Mouse (Mus musculus) midbrain, embryonic 15.5 days (tissue): ENCODE measurements at regions not wholly inside any gene's neighbourhood (a gene's known extent, or its start where the extent isn't known, plus 50 kb on each side); places are given as distances from the start of the nearest gene placed in this dataset.

Experiments used
- ATAC-seq: fragments of 200-750 bp; cut with Nextera tagmentation; replicated peaks from 2 replicates; pipeline ENCODE4 v1.8.0; 2017; ENCODE audit warnings: moderate TSS enrichment
- H3K27ac ChIP-seq: fragments of 300-500 bp; sonication (generic); 2 replicates; pipeline ENCODE4 v1.5.1; 2015; ENCODE audit warnings: mild to moderate bottlenecking, inconsistent platforms
- H3K27me3 ChIP-seq: fragments of 300-500 bp; sonication (generic); replicated peaks from 2 replicates; pipeline ENCODE4 v1.6.1; 2015; ENCODE audit warnings: inconsistent platforms
- H3K36me3 ChIP-seq: fragments of 300-500 bp; sonication (generic); replicated peaks from 2 replicates; pipeline ENCODE4 v1.6.1; 2015; ENCODE audit warnings: inconsistent platforms
- H3K4me1 ChIP-seq: fragments of 300-500 bp; sonication (generic); 2 replicates; pipeline ENCODE4 v1.6.1; 2015; ENCODE audit warnings: inconsistent platforms
- H3K4me2 ChIP-seq: fragments of 300-500 bp; sonication (generic); 2 replicates; pipeline ENCODE4 v1.6.1; 2015; ENCODE audit warnings: inconsistent platforms, mild to moderate bottlenecking, moderate library complexity
- H3K4me3 ChIP-seq: fragments of 300-500 bp; sonication (generic); 2 replicates; pipeline ENCODE4 v1.5.1; 2015; ENCODE audit warnings: mild to moderate bottlenecking, inconsistent platforms
- H3K9ac ChIP-seq: fragments of 300-500 bp; sonication (generic); 2 replicates; pipeline ENCODE4 v1.6.1; 2015; ENCODE audit warnings: mild to moderate bottlenecking, inconsistent platforms
- H3K9me3 ChIP-seq: fragments of 300-500 bp; sonication (generic); 2 replicates; pipeline ENCODE4 v1.6.1; 2016; ENCODE audit warnings: inconsistent platforms
- WGBS: fragments of 180-500 bp; shearing (Covaris S2); methylation state at CpG from one replicate; pipeline ENCODE4 v1.1.7; 2015; ENCODE audit warnings: mixed read lengths; 5-methylcytosine and 5-hydroxymethylcytosine counted together

GRCm38 (mm10) chr11:41533009-41533408, 467.6 kb downstream of the Gabrg2 start:
- whole genome bisulfite sequencing: 38% methylated on average over 2 of the region's 2 CpGs
- no peak for ATAC-seq

DNA sequence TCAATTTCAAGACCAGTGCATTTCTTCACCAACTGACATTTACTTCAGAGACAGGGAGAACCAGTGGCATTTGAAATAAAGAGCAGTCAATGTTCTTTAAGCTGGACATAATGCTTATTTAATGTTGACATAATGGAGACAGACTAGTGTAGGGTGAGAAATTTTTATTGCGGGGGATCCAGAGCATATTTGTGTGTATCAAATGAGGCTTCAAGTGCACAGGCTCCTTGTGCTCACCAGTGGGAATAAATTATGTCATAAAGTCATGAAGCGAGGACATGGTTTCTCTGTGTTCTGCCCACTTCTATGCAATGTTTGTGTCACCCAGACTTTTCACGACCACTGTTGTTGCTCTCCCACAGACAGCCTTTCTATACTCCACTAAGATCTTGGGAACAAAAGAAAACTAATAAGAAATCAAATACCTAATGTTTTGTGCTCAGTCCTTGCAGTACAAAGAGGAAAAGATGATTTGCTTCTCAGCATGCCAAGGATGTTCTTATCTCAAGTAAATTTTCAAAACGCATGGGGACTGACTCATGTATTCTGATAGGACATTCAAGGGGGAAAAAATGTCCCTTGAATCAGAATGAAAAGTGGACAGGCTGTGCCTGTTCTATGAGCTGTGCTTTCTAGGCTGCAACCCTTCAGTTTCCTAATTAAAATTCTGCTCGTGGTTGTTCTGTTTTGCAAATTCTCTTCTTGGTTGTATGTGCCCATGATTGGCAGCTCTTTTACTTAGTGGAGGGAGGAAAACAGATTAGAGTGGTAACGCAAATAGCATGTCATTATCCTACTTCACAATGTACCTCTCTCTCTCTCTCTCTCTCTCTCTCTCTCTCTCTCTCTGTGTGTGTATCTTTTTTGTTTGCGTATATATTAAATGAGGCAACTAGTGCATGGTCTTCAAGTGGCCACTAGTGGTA, 468.4 kb downstream of the Gabrg2 start:
- no peak overlapping the region for H3K9ac ChIP-seq
- H3K4me1 ChIP-seq: peaks cover 5% of the 10 kb centered on the region; the same call in 1 of the 2 replicates
- peak overlapping the region; percentile 22 for H3K27ac ChIP-seq
- ATAC-seq: peak; percentile 91
- no peak overlapping the region for H3K4me3 ChIP-seq
- H3K9me3 ChIP-seq: no peaks in the 10 kb centered on the region
- H3K4me2 ChIP-seq: no peak overlapping the region
- 22% methylated on average over 7 of the region's 7 CpGs for WGBS
- H3K36me3 ChIP-seq: no peaks in the 10 kb centered on the region
- no peaks in the 10 kb centered on the region for H3K27me3 ChIP-seq

More at GRCm38 (mm10) chr11:41533009-41533408, 467.6 kb downstream of the Gabrg2 start:
- H3K36me3 ChIP-seq: no peaks in the 10 kb centered on the region
- no peak overlapping the region for H3K9ac ChIP-seq
- H3K9me3 ChIP-seq: no peaks in the 10 kb centered on the region
- no peak overlapping the region for H3K4me3 ChIP-seq
- H3K27me3 ChIP-seq: no peaks in the 10 kb centered on the region
- H3K27ac ChIP-seq: 0 out of 2 replicates have a peak overlapping the region, but pooled peaks have one; percentile 22
- peaks cover 5% of the 10 kb centered on the region; the same call in 1 of the 2 replicates for H3K4me1 ChIP-seq
- no peak overlapping the region for H3K4me2 ChIP-seq

GRCm38 (mm10) chr11:41524979-41525378, 475.7 kb downstream of the Gabrg2 start:
- Histone ChIP-seq H3K27me3 (no peaks in the 10 kb centered on the region), H3K9ac (no peak overlapping the region)

DNA sequence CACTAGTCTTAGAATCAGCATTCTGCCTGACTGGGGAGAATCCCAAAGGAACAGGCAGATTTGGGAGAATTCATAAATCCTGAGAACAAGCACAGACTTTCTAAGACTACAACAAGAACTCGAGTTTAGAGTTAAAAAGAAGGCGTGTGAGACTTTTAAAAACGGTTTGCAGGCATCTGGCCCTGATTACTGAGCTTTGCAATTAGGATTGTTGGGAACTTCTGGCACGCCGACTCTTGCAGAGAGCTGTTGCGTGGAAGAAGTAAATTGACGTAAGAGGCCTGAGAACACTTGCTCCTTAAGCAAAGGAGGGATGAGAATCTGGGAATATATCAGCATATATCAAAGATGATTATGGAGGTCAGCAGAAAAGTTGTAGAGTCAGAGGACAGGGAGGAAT, 507.4 kb downstream of the Gabrg2 start:
- WGBS: 84% methylated on average over 7 of the region's 7 CpGs
- no peak overlapping the region for H3K27ac ChIP-seq

More at GRCm38 (mm10) chr11:41524979-41525378, 475.7 kb downstream of the Gabrg2 start:
- Histone ChIP-seq H3K4me1 (no peaks in the 10 kb centered on the region), H3K4me3 (no peak overlapping the region), H3K4me2 (no peak overlapping the region), H3K27ac (no peak overlapping the region), H3K9me3 (no peaks in the 10 kb centered on the region), H3K36me3 (no peaks in the 10 kb centered on the region)
- WGBS: 92% methylated on average over 5 of the region's 5 CpGs
- no peak for ATAC-seq

DNA sequence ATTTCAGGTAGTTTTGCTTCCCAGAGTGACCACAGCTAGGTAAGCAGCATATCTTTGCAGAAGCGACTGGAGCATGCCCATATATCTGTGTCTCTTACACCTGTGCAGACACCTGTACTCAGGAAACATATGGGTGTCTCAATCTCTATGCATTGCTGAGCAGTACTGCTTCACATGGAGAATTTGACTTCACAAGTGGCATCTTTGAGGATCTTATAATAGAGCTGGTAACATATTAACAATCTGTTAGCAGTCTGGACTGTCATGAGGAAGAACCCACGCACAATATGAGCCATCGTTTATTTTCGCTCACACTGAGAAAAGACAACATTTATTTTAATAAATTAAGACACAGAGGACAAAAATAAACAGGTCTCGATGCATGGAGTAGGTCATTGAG, 508.7 kb downstream of the Gabrg2 start:
- 81% methylated on average over 5 of the region's 5 CpGs for WGBS
- Histone ChIP-seq H3K36me3 (no peaks in the 10 kb centered on the region), H3K4me3 (no peak overlapping the region), H3K4me2 (no peak overlapping the region), H3K9ac (no peak overlapping the region), H3K4me1 (no peaks in the 10 kb centered on the region), H3K27ac (no peak overlapping the region), H3K9me3 (no peaks in the 10 kb centered on the region), H3K27me3 (no peaks in the 10 kb centered on the region)
- ATAC-seq: no peak

More for the DNA sequence above, 507.4 kb downstream of the Gabrg2 start:
- H3K4me1 ChIP-seq: no peaks in the 10 kb centered on the region
- no peak overlapping the region for H3K9ac ChIP-seq
- H3K4me3 ChIP-seq: no peak overlapping the region
- no peaks in the 10 kb centered on the region for H3K36me3 ChIP-seq
- H3K4me2 ChIP-seq: no peak overlapping the region
- H3K9me3 ChIP-seq: no peaks in the 10 kb centered on the region
- no peaks in the 10 kb centered on the region for H3K27me3 ChIP-seq
- no peak for ATAC-seq

DNA sequence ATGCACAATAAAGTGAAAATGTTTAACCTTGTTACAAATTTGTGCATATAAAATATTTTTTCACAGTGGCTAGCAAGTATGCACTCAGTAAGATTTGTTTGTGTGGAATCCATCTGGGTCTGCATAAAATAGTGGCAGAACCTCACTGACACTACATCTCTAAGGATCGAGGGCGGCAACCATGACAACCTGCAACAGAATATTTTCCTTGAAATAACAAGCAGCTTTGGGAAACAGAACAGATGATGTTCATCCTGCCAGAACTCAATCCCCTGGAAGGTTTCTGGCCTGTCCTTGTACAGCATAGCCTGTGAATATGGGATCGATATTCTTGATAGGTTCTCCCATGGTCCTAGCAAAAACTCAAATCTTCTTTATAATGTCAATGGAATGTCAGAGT, 509.4 kb downstream of the Gabrg2 start:
- Histone ChIP-seq H3K9me3 (no peaks in the 10 kb centered on the region), H3K4me2 (no peak overlapping the region), H3K27ac (no peak overlapping the region), H3K36me3 (no peaks in the 10 kb centered on the region), H3K9ac (no peak overlapping the region), H3K27me3 (no peaks in the 10 kb centered on the region), H3K4me1 (no peaks in the 10 kb centered on the region), H3K4me3 (no peak overlapping the region)
- WGBS: 77% methylated on average over 3 of the region's 3 CpGs
- ATAC-seq: no peak

- Histone ChIP-seq H3K9ac (no peak overlapping the region), H3K27ac (no peak overlapping the region), H3K4me1 (no peaks in the 10 kb centered on the region), H3K36me3 (no peaks in the 10 kb centered on the region), H3K27me3 (no peaks in the 10 kb centered on the region), H3K4me3 (no peak overlapping the region), H3K9me3 (no peaks in the 10 kb centered on the region), H3K4me2 (no peak overlapping the region)
- no peak for ATAC-seq
- WGBS: 36% methylated on average over 1 of the region's 1 CpGs
These were observed 516.8 kb downstream of the Gabrg2 start for GRCm38 (mm10) chr11:41483881-41484280.

DNA sequence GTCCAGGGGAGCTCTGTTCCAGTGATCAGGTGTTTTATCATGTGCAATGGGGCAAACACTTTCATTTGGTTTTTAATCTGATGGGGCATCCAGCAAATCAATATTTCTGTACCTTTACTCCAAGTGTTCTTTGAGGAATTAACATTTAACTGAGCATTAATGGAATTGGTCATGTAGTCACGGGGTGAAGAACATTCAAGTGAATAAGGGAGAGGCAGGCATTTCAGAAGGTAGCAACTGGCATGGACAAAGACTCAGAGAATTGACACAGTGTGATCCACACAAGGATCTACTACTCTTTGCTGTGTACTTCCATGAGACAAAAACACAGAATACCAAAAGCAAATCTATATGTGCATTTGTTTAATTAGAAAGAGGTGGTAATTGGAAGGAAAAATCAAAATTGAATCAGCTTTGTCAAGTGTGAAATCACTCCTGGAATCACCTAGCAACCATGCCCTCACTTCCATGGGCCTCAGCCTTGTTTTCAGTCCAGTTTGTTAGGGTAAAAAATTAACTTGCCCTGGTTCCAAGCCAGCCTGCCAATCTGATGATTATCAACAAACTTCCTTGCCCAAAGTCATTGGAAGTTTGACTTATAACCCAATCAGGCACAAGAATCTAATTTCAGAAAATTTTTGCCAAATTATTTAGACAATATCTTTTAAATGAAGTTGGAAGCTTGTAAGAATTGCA, 529.6 kb downstream of the Gabrg2 start:
- no peak overlapping the region for H3K4me3 ChIP-seq
- no peaks in the 10 kb centered on the region for H3K4me1 ChIP-seq
- H3K4me2 ChIP-seq: no peak overlapping the region
- no peaks in the 10 kb centered on the region for H3K36me3 ChIP-seq
- no peak for ATAC-seq
- no peak overlapping the region for H3K9ac ChIP-seq
- no peaks in the 10 kb centered on the region for H3K27me3 ChIP-seq
- H3K27ac ChIP-seq: no peak overlapping the region
- 75% methylated on average over 1 of the region's 1 CpGs for WGBS
- H3K9me3 ChIP-seq: no peaks in the 10 kb centered on the region

DNA sequence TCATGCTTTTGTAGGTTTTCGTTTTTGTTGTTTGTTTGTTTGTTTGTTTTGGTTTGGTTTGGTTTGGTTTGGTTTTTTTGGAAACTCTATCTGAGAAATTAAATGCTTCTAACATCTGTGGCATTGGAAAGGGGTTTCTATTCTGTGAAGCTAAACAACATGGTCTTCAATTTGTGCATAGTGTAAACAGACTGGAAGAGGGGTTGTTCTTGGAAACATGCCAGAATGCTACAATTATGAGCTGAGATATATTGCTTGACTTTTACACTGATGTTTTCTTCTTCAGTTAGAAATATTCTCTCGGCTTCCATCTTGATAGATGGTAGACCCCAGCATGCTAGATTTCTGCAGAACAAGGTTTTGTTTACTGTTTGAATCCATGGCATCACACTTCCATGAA, 533.3 kb downstream of the Gabrg2 start:
- ATAC-seq: no peak

DNA sequence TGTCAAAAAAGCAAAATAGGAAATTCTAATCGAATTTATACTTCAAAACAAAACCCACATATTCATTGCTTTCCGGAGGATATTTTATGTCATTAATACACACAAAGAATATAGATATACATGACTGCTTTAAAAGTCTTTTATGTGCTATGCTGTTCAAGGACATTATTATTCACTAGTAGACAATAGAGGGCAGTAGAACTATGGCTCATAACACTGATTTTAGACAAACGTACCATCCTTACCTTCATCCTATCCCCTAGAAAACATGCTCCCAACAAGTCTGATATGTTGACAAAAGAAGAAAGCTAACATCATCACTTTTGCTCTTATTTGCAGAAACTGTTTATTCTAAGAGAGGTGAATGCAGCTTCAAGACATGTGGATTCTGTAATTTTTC, 566.8 kb downstream of the Gabrg2 start:
- no peak for ATAC-seq
- Histone ChIP-seq H3K36me3 (no peaks in the 10 kb centered on the region), H3K4me1 (no peaks in the 10 kb centered on the region), H3K9me3 (no peaks in the 10 kb centered on the region), H3K9ac (no peak overlapping the region), H3K27ac (no peak overlapping the region), H3K4me3 (no peak overlapping the region), H3K27me3 (no peaks in the 10 kb centered on the region), H3K4me2 (no peak overlapping the region)
- 64% methylated on average over 3 of the region's 3 CpGs for WGBS

More for the DNA sequence above, 533.3 kb downstream of the Gabrg2 start:
- no peak overlapping the region for H3K9ac ChIP-seq
- WGBS: 85% methylated on average over 2 of the region's 2 CpGs
- H3K36me3 ChIP-seq: no peaks in the 10 kb centered on the region
- H3K4me1 ChIP-seq: no peaks in the 10 kb centered on the region
- H3K27ac ChIP-seq: no peak overlapping the region
- H3K4me2 ChIP-seq: no peak overlapping the region
- no peaks in the 10 kb centered on the region for H3K9me3 ChIP-seq
- no peak overlapping the region for H3K4me3 ChIP-seq
- no peaks in the 10 kb centered on the region for H3K27me3 ChIP-seq

DNA sequence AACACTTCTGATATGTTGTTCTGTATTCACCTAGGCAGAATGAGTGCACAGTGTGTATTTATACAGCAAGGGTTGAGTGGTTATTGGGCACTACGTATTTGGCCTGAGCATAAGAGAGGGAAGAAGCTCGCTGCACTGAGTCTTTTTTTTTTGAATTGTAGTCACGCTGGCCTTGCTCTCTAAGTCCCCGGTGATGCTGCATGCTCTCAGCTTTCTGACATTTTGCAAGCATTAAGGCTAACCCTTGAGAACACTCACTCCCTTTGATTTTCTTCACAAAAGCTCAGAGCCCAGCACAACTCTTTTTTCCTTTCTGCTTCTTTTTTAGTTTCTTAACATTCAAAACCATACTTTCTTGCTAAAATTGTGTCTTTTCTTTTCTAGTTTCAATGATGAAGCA, 575.1 kb downstream of the Gabrg2 start:
- no peak overlapping the region for H3K4me2 ChIP-seq
- peak overlapping the region; percentile 50; the same call in 1 of the 2 replicates for H3K27ac ChIP-seq
- ATAC-seq: 0 out of 2 replicates have a peak, but pooled peaks have one; percentile 50
- H3K9ac ChIP-seq: no peak overlapping the region
- no peak overlapping the region for H3K4me3 ChIP-seq
- no peaks in the 10 kb centered on the region for H3K36me3 ChIP-seq
- H3K4me1 ChIP-seq: peaks cover 5% of the 10 kb centered on the region; the same call in 1 of the 2 replicates
- H3K27me3 ChIP-seq: no peaks in the 10 kb centered on the region
- H3K9me3 ChIP-seq: no peaks in the 10 kb centered on the region
- WGBS: 24% methylated on average over 4 of the region's 4 CpGs
